Mouse (Mus musculus) small intestine, adult 2 months (tissue): ENCODE results near the gene Samd4b.

ENCODE experiments used
- CTCF ChIP-seq: fragments of 200-500 bp; IDR thresholded peaks from 2 replicates; pipeline ENCODE4 v1.5.1; 2012; ENCODE audit warnings: low read depth, mild to moderate bottlenecking, control low read depth, inconsistent platforms, low read length, moderate library complexity, mixed read lengths; ENCODE audit not compliant: insufficient replicate concordance, insufficient read length; ENCODE audit errors: extremely low read depth
- POLR2A ChIP-seq: fragments of 200-500 bp; IDR thresholded peaks from 2 replicates; pipeline ENCODE4 v1.6.1; 2012; ENCODE audit warnings: low read depth, mild to moderate bottlenecking, control low read depth, inconsistent platforms, low read length, moderate library complexity

DNA sequence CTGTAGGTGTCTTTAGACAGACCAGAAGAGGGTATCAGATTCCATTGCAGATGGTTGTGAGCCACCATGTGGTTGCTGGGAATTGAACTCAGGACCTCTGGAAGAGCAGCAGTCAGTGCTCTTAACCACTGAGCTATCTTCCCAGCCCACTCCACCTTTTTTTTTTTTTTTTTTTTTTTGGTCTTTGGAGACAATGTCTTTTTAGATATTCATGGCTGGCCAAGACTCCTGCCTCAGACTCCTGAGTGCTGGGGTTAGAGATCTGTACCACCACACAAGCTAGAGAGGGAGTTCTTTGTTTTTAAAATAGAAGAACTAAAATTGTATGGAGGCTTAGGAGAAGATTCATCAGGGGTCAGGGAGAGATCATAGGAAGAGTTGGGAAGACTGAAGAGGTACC lies 160.0 kb downstream of the Samd4b start:
- TF ChIP-seq CTCF (no peak), POLR2A (no peak)
